Mouse (Mus musculus) small intestine, adult 2 months (tissue): Measurements from ENCODE around the gene Cd47. TPM values are rescaled to one million over a fixed set of nuclear protein-coding genes. Genes with fewer than 3 reads are reported as not detected.
"Not testable (repeated sequence)": the region's sequence is repeated elsewhere in the genome, so short reads cannot be mapped to it uniquely, and the experiment has no call there.

Experiments
- H3K27ac ChIP-seq: fragments of 200-500 bp; 2 replicates; pipeline ENCODE4 v1.5.1; 2012; ENCODE audit warnings: low read depth, low read length, control low read depth, inconsistent platforms; ENCODE audit not compliant: insufficient read depth
- H3K27me3 ChIP-seq: fragments of 200-500 bp; 2 replicates; pipeline ENCODE4 v1.6.1; 2012; ENCODE audit warnings: mild to moderate bottlenecking, moderate library complexity, low read length, inconsistent platforms; ENCODE audit not compliant: control insufficient read depth, insufficient read depth
- H3K36me3 ChIP-seq: fragments of 200-500 bp; 2 replicates; pipeline ENCODE4 v1.6.1; 2012; ENCODE audit warnings: mild to moderate bottlenecking, low read length, control low read depth, inconsistent platforms; ENCODE audit not compliant: control insufficient read depth, insufficient read depth
- H3K4me1 ChIP-seq: fragments of 200-500 bp; 2 replicates; pipeline ENCODE4 v1.6.1; 2012; ENCODE audit warnings: low read length, inconsistent platforms, mixed read lengths; ENCODE audit not compliant: control insufficient read depth, insufficient read depth, insufficient read length
- H3K4me3 ChIP-seq: fragments of 200-500 bp; 2 replicates; pipeline ENCODE4 v1.5.1; 2012; ENCODE audit warnings: low read depth, mild to moderate bottlenecking, control low read depth, inconsistent platforms, low read length, moderate library complexity
- CTCF ChIP-seq: fragments of 200-500 bp; IDR thresholded peaks from 2 replicates; pipeline ENCODE4 v1.5.1; 2012; ENCODE audit warnings: low read depth, mild to moderate bottlenecking, control low read depth, inconsistent platforms, low read length, moderate library complexity, mixed read lengths; ENCODE audit not compliant: insufficient replicate concordance, insufficient read length; ENCODE audit errors: extremely low read depth
- POLR2A ChIP-seq: fragments of 200-500 bp; IDR thresholded peaks from 2 replicates; pipeline ENCODE4 v1.6.1; 2012; ENCODE audit warnings: low read depth, mild to moderate bottlenecking, control low read depth, inconsistent platforms, low read length, moderate library complexity
- WGBS: fragments of 180-500 bp; shearing (Covaris S2); methylation state at CpG from one replicate; pipeline ENCODE4 v1.1.7; 2018; 5-methylcytosine and 5-hydroxymethylcytosine counted together
- polyA plus RNA-seq: library from polyadenylated mRNA; depleted of rRNA; stranded (reverse); fragments of >200 nt; gene quantifications from 2 replicates; pipeline ENCODE4 v1.2.3, GENCODE M21; 2012

Cd47 gene
- polyA plus RNA-seq, 1 experiment = 56.8 TPM

DNA sequence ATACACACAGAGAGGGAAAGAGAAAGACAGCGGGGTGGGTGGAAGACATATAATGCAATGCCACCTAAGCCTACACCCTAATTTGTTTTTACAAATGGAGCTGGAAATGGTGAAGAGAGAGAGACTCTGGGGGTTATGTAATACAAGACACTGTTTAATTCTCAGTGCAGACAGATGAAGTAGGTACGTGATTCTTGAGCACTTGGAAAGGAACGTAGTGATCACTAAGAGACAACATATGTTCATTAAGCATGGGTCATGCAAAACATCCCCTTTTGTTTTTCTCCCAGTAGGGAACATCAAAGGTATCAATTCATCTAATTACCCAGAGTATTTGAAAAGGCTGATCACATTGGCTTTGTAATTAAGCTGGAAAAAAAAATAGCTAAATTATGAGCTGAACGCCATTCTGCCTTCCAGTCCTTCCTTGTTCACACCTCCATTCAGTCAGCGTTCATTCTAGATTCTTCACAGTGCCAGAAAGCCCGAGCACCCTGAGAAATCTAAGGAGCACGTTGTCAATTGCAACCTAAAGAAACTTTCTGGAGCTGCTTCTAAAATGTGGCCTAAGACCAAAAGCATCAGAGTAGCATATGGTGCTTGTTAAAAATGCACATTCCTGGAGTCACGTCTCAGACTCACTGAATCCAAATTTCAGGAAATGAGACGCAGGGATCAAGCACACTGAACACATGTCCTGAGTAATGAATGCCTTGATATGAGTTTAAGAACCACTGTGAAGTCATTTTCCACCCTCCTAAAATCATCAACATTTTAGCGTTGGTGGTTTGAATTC lies 12.7 kb downstream of the Cd47 start:
- 86% methylated on average over 10 of the region's 10 CpGs for WGBS
- H3K36me3 ChIP-seq = no peaks in the 10 kb centered on the region

DNA sequence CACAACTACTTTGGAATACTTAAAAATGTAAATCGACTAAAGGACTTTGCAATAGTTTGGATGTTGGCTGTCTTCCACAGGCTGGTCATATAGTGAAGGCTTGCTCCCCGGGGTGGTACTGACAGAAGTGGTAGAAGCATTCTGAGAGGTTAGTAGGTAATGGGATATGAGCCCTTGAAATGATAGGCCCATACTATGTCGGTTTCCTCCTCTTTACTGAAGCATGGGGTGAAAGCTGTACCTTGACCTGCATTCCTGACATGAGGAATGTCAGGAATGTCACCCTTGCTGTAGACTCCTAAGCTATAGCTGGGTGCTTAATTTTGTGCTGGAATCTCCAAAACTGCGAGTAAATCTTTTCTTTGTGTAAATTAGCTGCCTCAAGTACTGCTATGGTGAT lies 14.1 kb downstream of the Cd47 start:
- no peaks in the 10 kb centered on the region for H3K4me1 ChIP-seq
- H3K36me3 ChIP-seq = no peaks in the 10 kb centered on the region
- H3K27ac ChIP-seq = no peak overlapping the region
- H3K4me3 ChIP-seq = no peak overlapping the region
- 61% methylated on average over 4 of the region's 4 CpGs for WGBS
- no peak for TF ChIP-seq POLR2A
- no peak for TF ChIP-seq CTCF
- H3K27me3 ChIP-seq = no peaks in the 10 kb centered on the region

More for the DNA sequence above, 12.7 kb downstream of the Cd47 start:
- TF ChIP-seq POLR2A (no peak), CTCF (no peak)
- H3K4me3 ChIP-seq = no peak overlapping the region
- no peaks in the 10 kb centered on the region for H3K27me3 ChIP-seq
- H3K27ac ChIP-seq = no peak overlapping the region
- H3K4me1 ChIP-seq = no peaks in the 10 kb centered on the region

DNA sequence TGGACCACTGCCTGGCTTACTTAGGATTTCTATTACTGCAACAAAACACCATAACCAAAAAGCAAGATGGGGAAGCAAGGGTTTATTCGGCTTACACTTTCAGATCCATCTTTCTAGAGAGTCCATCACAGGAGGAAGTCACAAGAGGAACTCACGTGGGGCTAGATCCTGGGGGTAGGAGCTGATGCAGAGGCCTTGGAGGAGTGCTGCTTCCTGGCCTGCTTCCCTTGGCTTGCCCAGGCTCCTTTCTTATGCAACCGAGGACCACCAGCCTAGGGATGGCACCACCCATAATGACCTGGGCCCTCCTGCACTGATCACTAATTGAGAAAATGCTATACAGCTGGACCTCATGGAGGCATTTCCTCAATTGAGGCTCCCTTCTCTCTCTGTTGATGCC lies 16.6 kb downstream of the Cd47 start:
- no peaks in the 10 kb centered on the region for H3K36me3 ChIP-seq
- H3K4me1 ChIP-seq = no peaks in the 10 kb centered on the region
- H3K4me3 ChIP-seq = no peak overlapping the region
- TF ChIP-seq CTCF (no peak), POLR2A (no peak)
- no peaks in the 10 kb centered on the region for H3K27me3 ChIP-seq
- H3K27ac ChIP-seq = no peak overlapping the region
- 92% methylated on average over 3 of the region's 3 CpGs for WGBS

- Histone ChIP-seq H3K4me3 (no peak overlapping the region), H3K27ac (no peak overlapping the region), H3K27me3 (no peaks in the 10 kb centered on the region), H3K4me1 (no peaks in the 10 kb centered on the region), H3K36me3 (no peaks in the 10 kb centered on the region)
- TF ChIP-seq POLR2A (no peak), CTCF (no peak)
- 62% methylated on average over 5 of the region's 5 CpGs for WGBS
These were observed 17.8 kb downstream of the Cd47 start for GRCm38 (mm10) chr16:49818146-49818545.

DNA sequence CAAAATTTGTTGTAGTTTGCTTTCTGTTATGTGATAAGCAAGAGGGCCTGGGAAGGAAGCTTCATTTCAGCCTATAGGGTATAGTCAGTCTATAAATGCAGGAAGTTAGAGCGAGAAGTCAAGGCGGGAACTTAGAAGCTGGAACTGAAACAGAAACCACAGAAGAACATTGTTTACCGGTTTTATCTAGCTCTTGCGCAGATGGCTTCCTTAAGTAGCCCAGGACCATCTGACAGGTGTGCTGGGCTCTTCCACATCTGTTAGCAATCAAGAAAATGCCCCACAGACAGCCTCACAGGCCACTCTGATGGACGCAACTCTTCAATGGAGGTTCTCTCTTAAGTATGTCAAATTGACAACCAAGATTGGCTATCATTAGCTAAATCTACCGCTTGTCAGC lies 18.3 kb downstream of the Cd47 start:
- H3K4me3 ChIP-seq = peak overlapping the region; percentile 27; the same call in 1 of the 2 replicates
- H3K27me3 ChIP-seq = no peaks in the 10 kb centered on the region
- 13% methylated on average over 6 of the region's 6 CpGs for WGBS
- TF ChIP-seq POLR2A (no peak), CTCF (no peak)
- no peaks in the 10 kb centered on the region for H3K4me1 ChIP-seq
- H3K27ac ChIP-seq = peak overlapping the region; percentile 71
- no peaks in the 10 kb centered on the region for H3K36me3 ChIP-seq

- Histone ChIP-seq H3K27me3 (no peaks in the 10 kb centered on the region), H3K36me3 (no peaks in the 10 kb centered on the region), H3K4me3 (no peak overlapping the region), H3K27ac (no peak overlapping the region), H3K4me1 (no peaks in the 10 kb centered on the region)
- WGBS = 90% methylated on average over 3 of the region's 3 CpGs
- TF ChIP-seq CTCF = no peak
These were observed 19.2 kb downstream of the Cd47 start for GRCm38 (mm10) chr16:49819494-49819893.

GRCm38 (mm10) chr16:49830911-49831310 lies 30.6 kb downstream of the Cd47 start:
- H3K4me1 ChIP-seq, H3K27me3 ChIP-seq, H3K4me3 ChIP-seq, H3K36me3 ChIP-seq, H3K27ac ChIP-seq: not testable (repeated sequence)
- 92% methylated on average over 3 of the region's 3 CpGs for WGBS
